Mouse (Mus musculus): ENCODE measurements around the gene Tapbp. TPM values are rescaled to one million over a fixed set of nuclear protein-coding genes. Genes with fewer than 3 reads are reported as not detected.

Gene Tapbp
- total RNA-seq, 2 experiments from 2014 or later: 57.7 to 68.2 TPM

- ATAC-seq (replicated peaks; ENCODE audit: poor library complexity, severe bottlenecking): no peak
Observed at GRCm38 (mm10) chr17:33957493-33957892, 41.8 kb downstream of the Tapbp start.

- no peak for ATAC-seq (replicated peaks; ENCODE audit: poor library complexity, severe bottlenecking)
Observed at GRCm38 (mm10) chr17:33958451-33958850, 42.8 kb downstream of the Tapbp start.

GRCm38 (mm10) chr17:33959135-33959534 lies 43.4 kb downstream of the Tapbp start:
- no peak for ATAC-seq (replicated peaks; ENCODE audit: poor library complexity, severe bottlenecking)

GRCm38 (mm10) chr17:33959948-33960347 lies 44.2 kb downstream of the Tapbp start:
- no peak for ATAC-seq (replicated peaks; ENCODE audit: poor library complexity, severe bottlenecking)

GRCm38 (mm10) chr17:33962876-33963275 lies 47.2 kb downstream of the Tapbp start:
- ATAC-seq (replicated peaks; ENCODE audit: poor library complexity, severe bottlenecking): no peak

- ATAC-seq (replicated peaks; ENCODE audit: poor library complexity, severe bottlenecking): no peak
Observed at GRCm38 (mm10) chr17:33965082-33965845, 49.6 kb downstream of the Tapbp start.

GRCm38 (mm10) chr17:33965846-33966550 lies 50.3 kb downstream of the Tapbp start:
- no peak for ATAC-seq (replicated peaks; ENCODE audit: poor library complexity, severe bottlenecking)

- peak; percentile 86 for ATAC-seq (replicated peaks; ENCODE audit: poor library complexity, severe bottlenecking)
Observed at GRCm38 (mm10) chr17:33968489-33968888, 52.8 kb downstream of the Tapbp start.

- ATAC-seq (replicated peaks; ENCODE audit: poor library complexity, severe bottlenecking): peak; percentile 11; the same call in 1 of the 2 replicates
Observed at GRCm38 (mm10) chr17:33968927-33969326, 53.2 kb downstream of the Tapbp start.

- ATAC-seq (replicated peaks; ENCODE audit: poor library complexity, severe bottlenecking): no peak
Observed at GRCm38 (mm10) chr17:33969394-33969793, 53.7 kb downstream of the Tapbp start.

GRCm38 (mm10) chr17:33972691-33973090 lies 57.0 kb downstream of the Tapbp start:
- peak; percentile 31; the same call in 1 of the 2 replicates for ATAC-seq (replicated peaks; ENCODE audit: poor library complexity, severe bottlenecking)

GRCm38 (mm10) chr17:33973572-33973971 lies 57.9 kb downstream of the Tapbp start:
- no peak for ATAC-seq (replicated peaks; ENCODE audit: poor library complexity, severe bottlenecking)

- ATAC-seq (replicated peaks; ENCODE audit: poor library complexity, severe bottlenecking): no peak
Observed at GRCm38 (mm10) chr17:33977861-33978557, 62.3 kb downstream of the Tapbp start.

- peak; percentile 90 for ATAC-seq (replicated peaks; ENCODE audit: poor library complexity, severe bottlenecking)
Observed at GRCm38 (mm10) chr17:33978631-33979031, 62.9 kb downstream of the Tapbp start.

Other genes starting within 250 kb of the Tapbp start
- gene Hnrnpm, start 229.0 kb upstream of the Tapbp start, total RNA-seq (2014; fragmentation: Nextera tagmentation): 501 and 545 TPM in 2 replicates
- gene Hnrnpm, start 229.0 kb upstream of the Tapbp start, total RNA-seq (2017): 269 and 307 TPM in 2 replicates
- gene March2, start 197.2 kb upstream of the Tapbp start, total RNA-seq (2014; fragmentation: Nextera tagmentation): 29.5 and 41.2 TPM in 2 replicates
- 20.0 and 22.4 TPM in 2 replicates for gene March2, start 197.2 kb upstream of the Tapbp start, total RNA-seq (2017)
- 66.7 and 83.4 TPM in 2 replicates for gene Rab11b, start 155.4 kb upstream of the Tapbp start, total RNA-seq (2014; fragmentation: Nextera tagmentation)
- 37.9 and 46.4 TPM in 2 replicates for gene Rab11b, start 155.4 kb upstream of the Tapbp start, total RNA-seq (2017)
- gene Angptl4, start 134.1 kb upstream of the Tapbp start, total RNA-seq (2014; fragmentation: Nextera tagmentation): 13.2 and 22.6 TPM in 2 replicates
- 10.3 and 11.1 TPM in 2 replicates for gene Angptl4, start 134.1 kb upstream of the Tapbp start, total RNA-seq (2017)
- 17.5 and 21.0 TPM in 2 replicates for gene Kank3, start 105.4 kb upstream of the Tapbp start, total RNA-seq (2014; fragmentation: Nextera tagmentation)
- 5.3 and 5.5 TPM in 2 replicates for gene Kank3, start 105.4 kb upstream of the Tapbp start, total RNA-seq (2017)
- 3,502 and 3,517 TPM in 2 replicates for gene Rps28, start 91.3 kb upstream of the Tapbp start, total RNA-seq (2014; fragmentation: Nextera tagmentation)
- gene Rps28, start 91.3 kb upstream of the Tapbp start, total RNA-seq (2017): 2,416 and 2,576 TPM in 2 replicates
- gene Ndufa7, start 91.3 kb upstream of the Tapbp start, total RNA-seq (2014; fragmentation: Nextera tagmentation): 282 and 300 TPM in 2 replicates
- 133 and 200 TPM in 2 replicates for gene Ndufa7, start 91.3 kb upstream of the Tapbp start, total RNA-seq (2017)
- gene Cd320, start 72.8 kb upstream of the Tapbp start, total RNA-seq (2014; fragmentation: Nextera tagmentation): 21.9 and 35.5 TPM in 2 replicates
- gene Cd320, start 72.8 kb upstream of the Tapbp start, total RNA-seq (2017): 20.3 and 31.3 TPM in 2 replicates
- gene Gm7029, start 42.1 kb upstream of the Tapbp start, total RNA-seq (2014; fragmentation: Nextera tagmentation): not detected in 2 replicates
- not detected in 2 replicates for gene Gm7029, start 42.1 kb upstream of the Tapbp start, total RNA-seq (2017)
- 9.5 and 13.9 TPM in 2 replicates for gene Kifc1, start 25.2 kb upstream of the Tapbp start, total RNA-seq (2014; fragmentation: Nextera tagmentation)
- 31.3 and 35.8 TPM in 2 replicates for gene Kifc1, start 25.2 kb upstream of the Tapbp start, total RNA-seq (2017)
- gene Platr17, start 10.8 kb upstream of the Tapbp start, total RNA-seq (2014; fragmentation: Nextera tagmentation): 0.98 and 1.4 TPM in 2 replicates
- 0.46 TPM in 1 of 2 replicates, not detected in the other for gene Platr17, start 10.8 kb upstream of the Tapbp start, total RNA-seq (2017)
- 44.7 and 55.1 TPM in 2 replicates for gene Daxx, start 6.5 kb upstream of the Tapbp start, total RNA-seq (2014; fragmentation: Nextera tagmentation)
- gene Daxx, start 6.5 kb upstream of the Tapbp start, total RNA-seq (2017): 22.4 and 40.6 TPM in 2 replicates
- 11.9 and 22.0 TPM in 2 replicates for gene Zbtb22, start within 50 bp of the Tapbp start, total RNA-seq (2014; fragmentation: Nextera tagmentation)
- gene Zbtb22, start within 50 bp of the Tapbp start, total RNA-seq (2017): 16.8 and 23.9 TPM in 2 replicates
- gene Rgl2, start 13.6 kb downstream of the Tapbp start, total RNA-seq (2014; fragmentation: Nextera tagmentation): 44.6 and 78.3 TPM in 2 replicates
- gene Rgl2, start 13.6 kb downstream of the Tapbp start, total RNA-seq (2017): 35.5 and 35.8 TPM in 2 replicates
- 177 and 226 TPM in 2 replicates for gene Pfdn6, start 24.4 kb downstream of the Tapbp start, total RNA-seq (2014; fragmentation: Nextera tagmentation)
- 149 and 168 TPM in 2 replicates for gene Pfdn6, start 24.4 kb downstream of the Tapbp start, total RNA-seq (2017)
- gene Wdr46, start 24.8 kb downstream of the Tapbp start, total RNA-seq (2014; fragmentation: Nextera tagmentation): 41.4 and 56.6 TPM in 2 replicates
- 48.6 and 53.9 TPM in 2 replicates for gene Wdr46, start 24.8 kb downstream of the Tapbp start, total RNA-seq (2017)
- 3.2 and 3.3 TPM in 2 replicates for gene B3galt4, start 35.6 kb downstream of the Tapbp start, total RNA-seq (2014; fragmentation: Nextera tagmentation)
- 3.2 and 4.0 TPM in 2 replicates for gene B3galt4, start 35.6 kb downstream of the Tapbp start, total RNA-seq (2017)
- gene Vps52, start 39.9 kb downstream of the Tapbp start, total RNA-seq (2014; fragmentation: Nextera tagmentation): 38.4 and 39.2 TPM in 2 replicates
- 18.6 and 19.2 TPM in 2 replicates for gene Vps52, start 39.9 kb downstream of the Tapbp start, total RNA-seq (2017)
- 4,404 and 5,660 TPM in 2 replicates for gene Rps18, start 40.1 kb downstream of the Tapbp start, total RNA-seq (2014; fragmentation: Nextera tagmentation)
- 1,485 and 1,727 TPM in 2 replicates for gene Rps18, start 40.1 kb downstream of the Tapbp start, total RNA-seq (2017)
- gene H2-K1, start 84.4 kb downstream of the Tapbp start, total RNA-seq (2014; fragmentation: Nextera tagmentation): 1,023 and 1,149 TPM in 2 replicates
- gene H2-K1, start 84.4 kb downstream of the Tapbp start, total RNA-seq (2017): 564 and 822 TPM in 2 replicates
- 14.5 and 19.8 TPM in 2 replicates for gene Ring1, start 108.8 kb downstream of the Tapbp start, total RNA-seq (2014; fragmentation: Nextera tagmentation)
- 9.9 and 14.0 TPM in 2 replicates for gene Ring1, start 108.8 kb downstream of the Tapbp start, total RNA-seq (2017)
- gene H2-Ke6, start 112.2 kb downstream of the Tapbp start, total RNA-seq (2014; fragmentation: Nextera tagmentation): 35.4 and 67.3 TPM in 2 replicates
- gene H2-Ke6, start 112.2 kb downstream of the Tapbp start, total RNA-seq (2017): 27.1 and 30.1 TPM in 2 replicates
- gene Slc39a7, start 115.8 kb downstream of the Tapbp start, total RNA-seq (2014; fragmentation: Nextera tagmentation): 41.0 and 56.8 TPM in 2 replicates
- gene Slc39a7, start 115.8 kb downstream of the Tapbp start, total RNA-seq (2017): 99.8 and 103 TPM in 2 replicates
- 51.0 and 55.4 TPM in 2 replicates for gene Rxrb, start 115.9 kb downstream of the Tapbp start, total RNA-seq (2014; fragmentation: Nextera tagmentation)
- gene Rxrb, start 115.9 kb downstream of the Tapbp start, total RNA-seq (2017): 40.5 and 47.2 TPM in 2 replicates
- gene Col11a2, start 123.5 kb downstream of the Tapbp start, total RNA-seq (2014; fragmentation: Nextera tagmentation): 2.1 and 3.4 TPM in 2 replicates
- gene Col11a2, start 123.5 kb downstream of the Tapbp start, total RNA-seq (2017): 1.2 and 3.4 TPM in 2 replicates
- gene H2-Oa, start 176.4 kb downstream of the Tapbp start, total RNA-seq (2014; fragmentation: Nextera tagmentation): 6.4 and 15.0 TPM in 2 replicates
- 1.7 and 7.6 TPM in 2 replicates for gene H2-Oa, start 176.4 kb downstream of the Tapbp start, total RNA-seq (2017)
- gene H2-DMa, start 203.6 kb downstream of the Tapbp start, total RNA-seq (2014; fragmentation: Nextera tagmentation): 97.2 and 116 TPM in 2 replicates
- 40.2 and 41.8 TPM in 2 replicates for gene H2-DMa, start 203.6 kb downstream of the Tapbp start, total RNA-seq (2017)
- 165 and 218 TPM in 2 replicates for gene Brd2, start 206.7 kb downstream of the Tapbp start, total RNA-seq (2014; fragmentation: Nextera tagmentation)
- gene Brd2, start 206.7 kb downstream of the Tapbp start, total RNA-seq (2017): 273 and 284 TPM in 2 replicates
- gene H2-DMb2, start 227.4 kb downstream of the Tapbp start, total RNA-seq (2014; fragmentation: Nextera tagmentation): 3.2 and 3.6 TPM in 2 replicates
- gene H2-DMb2, start 227.4 kb downstream of the Tapbp start, total RNA-seq (2017): 3.8 and 7.1 TPM in 2 replicates
- 55.3 and 56.9 TPM in 2 replicates for gene H2-DMb1, start 237.2 kb downstream of the Tapbp start, total RNA-seq (2014; fragmentation: Nextera tagmentation)
- 47.9 and 48.5 TPM in 2 replicates for gene H2-DMb1, start 237.2 kb downstream of the Tapbp start, total RNA-seq (2017)

Measured in granulocyte monocyte progenitor cell, adult 5-6 weeks (primary cell).